In the genomic region with DNA sequence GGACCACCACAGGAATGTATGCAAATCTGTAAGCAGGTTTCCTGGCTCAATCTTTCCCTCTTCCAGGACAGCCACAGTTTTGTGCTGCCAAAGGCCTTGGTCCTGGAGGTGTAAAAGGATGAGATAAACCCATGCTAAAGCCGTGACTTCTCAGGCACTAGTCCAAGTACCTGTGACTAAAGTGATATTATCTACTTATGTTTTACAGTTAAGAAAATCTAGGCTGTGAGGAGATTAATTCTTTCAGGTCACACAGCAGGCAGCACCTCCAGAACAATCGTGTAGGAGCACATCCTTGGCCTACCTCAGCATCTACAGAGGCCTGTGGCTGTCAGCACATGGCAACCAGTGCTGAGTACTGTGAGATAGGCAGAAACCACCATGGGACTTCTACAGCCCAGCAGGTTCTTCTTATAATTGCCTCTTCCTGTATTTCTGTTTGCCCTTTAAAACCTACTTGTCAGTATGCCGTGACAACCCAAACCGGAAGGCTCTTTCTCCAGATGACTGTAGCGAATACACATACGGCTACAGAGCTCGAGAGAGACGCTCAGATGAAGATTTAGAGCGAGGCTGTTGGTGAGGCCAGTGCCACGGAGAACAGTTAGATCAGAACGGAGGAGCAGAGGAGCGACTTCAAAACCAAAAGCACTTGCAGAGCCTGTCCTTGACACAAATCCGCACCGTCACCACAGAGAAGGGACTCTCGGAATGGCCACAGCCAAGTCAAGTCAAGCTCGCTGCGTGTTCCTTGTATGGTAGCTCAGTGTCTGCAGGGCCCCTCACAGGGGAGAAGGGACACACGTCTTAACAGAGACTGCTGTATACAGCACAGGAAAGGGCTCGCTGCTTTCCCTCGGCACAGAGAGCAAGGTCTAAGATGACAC, we compare ENCODE assay signal across 8 mouse cellular contexts. TPM values are rescaled to one million over a fixed set of nuclear protein-coding genes. Genes with fewer than 3 reads are reported as not detected.
A peak's percentile ranks its signal among the peaks of the same experiment; 100 is the strongest.
DNase-seq lines count a peak whose midpoint lies in the region; ATAC-seq and TF ChIP-seq lines count a peak whose summit lies in the region.

No protein-coding gene starts in this region.

- no peak for TF ChIP-seq POLR2A in kidney, adult 2 months (IDR thresholded peaks at IDR 0.05; ENCODE audit: low read depth, low read length)

- H3K36me3 ChIP-seq in embryonic facial prominence, embryonic 13.5 days: no peaks in the 10 kb centered on the region
- H3K36me3 ChIP-seq in embryonic facial prominence, embryonic 10.5 days (replicated peaks): no peaks in the 10 kb centered on the region
- no peaks in the 10 kb centered on the region for H3K36me3 ChIP-seq in midbrain, embryonic 13.5 days
- H3K36me3 ChIP-seq in kidney, adult 2 months (ENCODE audit: control insufficient read depth, insufficient read depth, low read length): no peaks in the 10 kb centered on the region

- H3K9me3 ChIP-seq in embryonic facial prominence, embryonic 13.5 days: no peaks in the 10 kb centered on the region
- H3K9me3 ChIP-seq in embryonic facial prominence, embryonic 10.5 days: no peaks in the 10 kb centered on the region
- no peaks in the 10 kb centered on the region for H3K9me3 ChIP-seq in midbrain, embryonic 13.5 days

- H3K4me1 ChIP-seq in embryonic facial prominence, embryonic 13.5 days: peaks cover 24% of the 10 kb centered on the region
- peaks cover 32% of the 10 kb centered on the region for H3K4me1 ChIP-seq in embryonic facial prominence, embryonic 10.5 days
- peaks cover 14% of the 10 kb centered on the region for H3K4me1 ChIP-seq in midbrain, embryonic 13.5 days (replicated peaks)
- H3K4me1 ChIP-seq in kidney, adult 2 months (ENCODE audit: control insufficient read depth, insufficient read depth, low read length): peaks cover 7% of the 10 kb centered on the region

- ATAC-seq in embryonic facial prominence, embryonic 13.5 days (ENCODE audit: insufficient number of reproducible peaks, insufficient read depth, low FRiP score, low TSS enrichment, low read depth): no peak
- peak; percentile 53 for ATAC-seq in granulocyte monocyte progenitor cell, adult 5-6 weeks (replicated peaks; ENCODE audit: poor library complexity, severe bottlenecking)
- peak; percentile 25; the same call in 1 of the 2 replicates for ATAC-seq in midbrain, embryonic 13.5 days

- H3K4me2 ChIP-seq in embryonic facial prominence, embryonic 13.5 days: no peak overlapping the region
- H3K4me2 ChIP-seq in midbrain, embryonic 13.5 days (replicated peaks): no peak overlapping the region

- H3K27ac ChIP-seq in embryonic facial prominence, embryonic 13.5 days: no peak overlapping the region
- H3K27ac ChIP-seq in embryonic facial prominence, embryonic 10.5 days (replicated peaks): no peak overlapping the region
- peak overlapping the region; percentile 47; the same call in 1 of the 2 replicates for H3K27ac ChIP-seq in midbrain, embryonic 13.5 days
- H3K27ac ChIP-seq in kidney, adult 2 months (ENCODE audit: insufficient read depth, low read depth, low read length): no peak overlapping the region

- peaks cover 17% of the 10 kb centered on the region for H3K27me3 ChIP-seq in embryonic facial prominence, embryonic 13.5 days
- peaks cover 22% of the 10 kb centered on the region for H3K27me3 ChIP-seq in embryonic facial prominence, embryonic 10.5 days (replicated peaks; ENCODE audit: low read depth, poor library complexity, severe bottlenecking)
- peaks cover 9% of the 10 kb centered on the region for H3K27me3 ChIP-seq in midbrain, embryonic 13.5 days
- no peaks in the 10 kb centered on the region for H3K27me3 ChIP-seq in kidney, adult 2 months (replicated peaks; ENCODE audit: control insufficient read depth, insufficient read depth, low read length)

- no peak for TF ChIP-seq CTCF in kidney, adult 2 months (conservative IDR thresholded peaks at IDR 0.05; ENCODE audit: insufficient read depth, insufficient read length, low read depth, low read length)

- no peak for DNase-seq in embryonic facial prominence, embryonic 10.5 days (ENCODE audit: low spot score)
- DNase-seq in CD4-positive helper T cell, adult 2 months (ENCODE audit: low read depth, low spot score): peak; percentile 83
- no peak for DNase-seq in kidney, adult 2 months
- DNase-seq in ovary, postnatal 10 days (ENCODE audit: low spot score): no peak
- no peak for DNase-seq in frontal cortex, postnatal 25 days (ENCODE audit: low spot score in 2 of 2)

- no peak overlapping the region for H3K4me3 ChIP-seq in embryonic facial prominence, embryonic 13.5 days
- H3K4me3 ChIP-seq in embryonic facial prominence, embryonic 10.5 days: no peak overlapping the region
- H3K4me3 ChIP-seq in midbrain, embryonic 13.5 days (replicated peaks): no peak overlapping the region
- H3K4me3 ChIP-seq in kidney, adult 2 months (ENCODE audit: insufficient read depth, low read depth, low read length): no peak overlapping the region

- 69% methylated on average over 20 of the region's 20 CpGs for WGBS in embryonic facial prominence, embryonic 13.5 days
- WGBS in embryonic facial prominence, embryonic 10.5 days: 80% methylated on average over 20 of the region's 20 CpGs
- WGBS in midbrain, embryonic 13.5 days: 80% methylated on average over 20 of the region's 20 CpGs
- 83% methylated on average over 20 of the region's 20 CpGs for WGBS in kidney, adult 2 months

- 0 out of 2 replicates have a peak overlapping the region, but pooled peaks have one; percentile 11 for H3K9ac ChIP-seq in embryonic facial prominence, embryonic 13.5 days
- H3K9ac ChIP-seq in midbrain, embryonic 13.5 days (replicated peaks): no peak overlapping the region

RNA-seq across cellular contexts. Expression of gene N4bp2l1, which starts 3.8 kb away (rescaled TPM):
- polyA plus RNA-seq in embryonic facial prominence, embryonic 13.5 days (2015; fragmentation: Nextera tagmentation; extraction: Ambion mirVana): 4.9 and 6.1 TPM in 2 replicates
- 2.7 and 2.9 TPM in 2 replicates for polyA plus RNA-seq in embryonic facial prominence, embryonic 10.5 days (2016; fragmentation: Nextera tagmentation; extraction: Ambion mirVana)
- 28.9 and 31.4 TPM in 2 replicates for total RNA-seq in granulocyte monocyte progenitor cell, adult 5-6 weeks (2014; fragmentation: Nextera tagmentation)
- 28.8 and 29.7 TPM in 2 replicates for total RNA-seq in granulocyte monocyte progenitor cell, adult 5-6 weeks (2017)
- 6.0 and 7.0 TPM in 2 replicates for polyA plus RNA-seq in midbrain, embryonic 13.5 days (2015; fragmentation: Nextera tagmentation; extraction: Ambion mirVana)
- 6.9 and 7.8 TPM in 2 replicates for polyA plus RNA-seq in kidney, adult 2 months (2012; rRNA removed)
